Mouse (Mus musculus) mouse trophoblast stem cell (cell line): ENCODE data around the gene Cbfa2t2.

Experiments used
- in situ Hi-C, 2 experiments: fragments of 300-500 bp; cut with MseI, MboI; formaldehyde crosslinking; loops; 2 replicates in 1 of 2; 3 replicates in 1 of 2; pipeline ENCODE4 v1.15.1; 2025

The Cbfa2t2 gene

DNA sequence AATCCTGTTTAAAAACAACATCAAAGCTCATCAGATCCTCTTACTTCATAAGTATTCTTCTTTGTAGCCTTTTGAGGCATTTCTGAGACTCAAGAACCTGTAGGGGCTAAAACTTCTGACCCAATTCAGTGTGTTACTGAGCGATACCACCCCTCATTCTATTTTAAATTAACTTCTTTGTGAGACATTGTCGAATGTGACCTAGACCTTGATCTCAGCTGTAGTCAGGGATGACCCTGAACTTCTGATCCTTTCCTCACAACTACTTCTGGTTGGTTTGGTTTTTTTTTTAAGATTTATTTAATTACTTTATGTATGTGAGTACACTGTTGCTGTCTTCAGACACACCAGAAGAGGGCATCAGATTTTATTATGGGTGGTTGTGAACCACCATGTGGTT, 12.7 kb upstream of the Cbfa2t2 start:
- in situ Hi-C loops: no loop called here

DNA sequence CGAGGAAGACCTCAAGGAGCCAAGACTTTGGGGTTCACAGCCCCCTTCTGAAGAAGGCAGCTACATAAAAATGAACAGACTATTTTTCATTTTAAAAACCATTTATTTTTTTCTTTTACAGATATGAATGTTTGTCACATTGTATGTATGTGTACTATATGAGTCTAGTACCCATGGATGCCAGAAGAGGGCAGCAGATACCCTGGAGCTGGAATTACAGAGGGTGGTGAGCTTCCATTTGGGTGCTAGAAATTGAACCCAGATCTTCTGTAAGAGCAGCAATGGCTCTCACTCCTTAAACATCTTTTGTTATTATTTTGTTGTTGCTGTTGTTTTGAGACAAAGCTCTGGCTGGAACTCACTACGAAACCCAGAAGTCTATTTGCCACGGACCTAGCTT, 10.8 kb upstream of the Cbfa2t2 start:
- in situ Hi-C loops: no loop called here

DNA sequence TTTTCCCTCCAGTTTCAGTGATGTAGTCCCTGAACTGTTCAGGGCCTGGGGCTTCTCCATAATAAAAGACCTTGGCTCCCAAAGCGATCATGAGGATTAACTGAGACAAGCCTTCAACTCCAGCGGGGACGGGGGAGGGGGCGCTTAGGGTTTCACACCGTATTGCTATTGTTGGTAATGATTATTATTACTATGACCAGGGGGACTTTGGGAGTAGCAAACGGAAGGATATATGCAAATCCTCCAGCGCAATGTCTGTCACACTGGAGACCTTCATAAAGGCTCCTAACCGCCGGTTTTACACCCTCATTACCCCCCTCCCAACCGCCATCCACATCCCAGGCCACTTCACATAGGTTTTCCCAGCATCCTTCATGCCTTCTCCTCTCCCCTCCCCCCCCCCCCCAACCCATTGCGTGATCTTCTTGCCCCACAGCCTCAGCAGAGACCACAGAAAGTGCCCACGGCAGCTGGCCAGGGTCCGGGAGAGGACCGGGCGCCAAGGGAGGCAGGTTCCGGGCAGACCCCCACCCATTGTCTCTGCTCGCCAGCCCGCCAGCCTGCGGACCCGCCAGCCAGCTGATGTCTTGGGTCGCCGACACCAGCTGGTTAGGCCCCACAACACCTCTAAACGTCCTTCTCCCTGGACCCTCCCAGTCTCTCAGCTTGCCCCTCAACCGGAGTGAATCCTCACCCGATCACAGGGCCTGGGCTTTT, 9.9 kb upstream of the Cbfa2t2 start:
- in situ Hi-C loops: no loop called here

DNA sequence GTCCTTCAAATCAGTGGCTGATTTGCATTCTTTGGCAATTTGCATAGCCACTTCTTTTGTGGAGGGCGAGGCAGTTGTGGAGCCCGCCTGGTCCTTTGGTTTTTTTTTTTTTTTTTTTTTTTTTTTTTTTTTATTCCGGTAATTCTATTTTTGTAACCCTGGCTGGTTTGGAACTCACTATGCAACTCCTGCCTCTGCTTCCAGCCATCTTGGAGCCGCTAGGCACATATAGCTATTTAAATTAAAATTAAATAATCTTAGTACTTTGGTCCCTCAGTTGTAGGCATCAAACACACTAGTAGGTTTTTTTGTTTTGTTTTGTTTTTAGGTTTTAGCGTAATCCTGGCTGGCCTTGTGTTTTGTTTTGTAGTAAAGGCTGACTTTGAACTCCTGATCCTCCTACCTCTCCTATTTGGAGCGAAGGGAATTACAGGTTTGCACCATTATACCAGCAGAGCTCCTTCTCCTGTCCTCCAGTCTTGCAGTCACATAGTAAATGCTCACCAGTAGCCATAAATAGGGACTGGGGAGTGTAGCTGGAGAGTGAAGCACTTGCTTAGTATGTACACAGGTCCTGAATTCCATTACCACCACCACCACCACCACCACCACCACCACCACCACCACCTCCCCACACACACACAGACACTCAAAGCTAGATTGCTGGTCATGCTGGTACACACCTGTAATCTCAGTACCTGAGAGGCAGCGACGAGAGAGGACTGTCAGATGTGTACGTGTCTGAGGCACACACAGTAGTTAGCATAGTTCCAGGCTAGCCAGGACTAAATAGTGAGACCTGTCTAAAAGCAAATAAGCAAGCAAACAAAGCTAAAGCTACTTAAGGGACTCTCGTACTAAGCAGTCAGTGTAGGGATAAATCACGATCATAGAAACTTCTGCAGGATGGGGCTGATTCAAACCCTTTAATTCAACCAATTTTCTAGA, 9.1 kb upstream of the Cbfa2t2 start:
- in situ Hi-C loops: no loop called here

DNA sequence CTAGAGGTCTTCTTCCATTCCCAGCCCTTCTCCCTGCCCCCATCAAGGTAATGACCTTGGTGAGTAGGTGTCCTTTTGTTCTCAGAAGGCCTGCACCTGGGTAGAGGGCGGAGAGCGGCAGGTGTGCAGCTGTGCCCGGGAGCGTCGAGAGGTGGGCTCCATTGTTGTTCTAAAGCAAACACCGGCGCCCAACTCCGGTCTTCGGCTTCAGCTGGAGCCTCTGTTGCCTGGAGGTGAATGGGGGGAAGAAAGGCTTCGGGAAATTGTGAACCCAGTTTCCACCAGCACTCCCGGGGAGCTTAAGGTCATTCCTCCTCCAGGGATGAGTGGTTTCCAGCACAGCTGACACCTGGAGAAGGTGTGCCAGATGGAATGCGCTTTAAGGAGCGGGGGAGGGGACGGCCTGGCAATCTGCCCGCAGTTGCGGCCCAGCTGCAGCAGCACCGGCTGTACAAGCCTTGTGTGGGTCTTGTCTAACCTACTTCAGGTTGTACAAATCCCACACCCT, 8.4 kb upstream of the Cbfa2t2 start:
- in situ Hi-C loops: no loop called here

DNA sequence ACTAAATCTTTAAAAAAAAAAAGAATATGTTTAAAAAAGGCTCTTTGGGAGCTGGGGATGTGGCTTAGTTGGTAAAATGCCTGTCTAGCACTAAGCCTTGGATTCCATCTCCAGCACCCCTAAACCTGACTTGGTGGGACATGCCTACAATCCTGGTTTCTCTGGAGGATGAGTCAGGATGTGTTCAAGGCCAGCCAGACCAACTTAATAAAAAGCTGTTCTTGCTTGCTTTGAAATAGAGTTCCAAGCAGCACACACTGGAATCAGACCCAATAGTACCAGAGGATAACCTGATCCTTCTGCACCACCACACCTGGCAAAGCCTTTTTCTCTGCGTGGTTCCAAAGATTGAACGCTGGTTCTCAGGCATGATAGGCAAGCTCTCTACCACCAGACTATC, 5.7 kb upstream of the Cbfa2t2 start:
- in situ Hi-C loops: no loop called here

DNA sequence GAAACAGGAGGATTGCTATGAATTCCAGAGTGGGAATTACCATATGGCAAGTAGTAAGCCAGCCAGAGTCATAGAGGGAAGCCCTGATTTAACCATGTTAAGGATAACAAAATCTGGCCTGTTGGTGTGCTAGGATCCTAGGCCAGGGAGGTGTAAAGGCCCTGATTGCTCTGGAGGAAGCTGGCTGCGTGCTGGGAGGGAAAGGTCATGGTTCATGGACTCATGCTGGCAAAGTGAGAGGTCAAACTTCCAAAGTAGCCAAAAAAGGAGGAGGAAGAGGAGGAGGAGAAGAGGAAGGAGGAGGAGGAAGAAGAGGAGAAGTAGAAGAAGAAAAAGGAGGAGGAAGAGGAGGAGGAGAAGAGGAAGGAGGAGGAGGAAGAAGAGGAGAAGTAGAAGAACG, 3.6 kb upstream of the Cbfa2t2 start:
- in situ Hi-C loops: no loop called here

DNA sequence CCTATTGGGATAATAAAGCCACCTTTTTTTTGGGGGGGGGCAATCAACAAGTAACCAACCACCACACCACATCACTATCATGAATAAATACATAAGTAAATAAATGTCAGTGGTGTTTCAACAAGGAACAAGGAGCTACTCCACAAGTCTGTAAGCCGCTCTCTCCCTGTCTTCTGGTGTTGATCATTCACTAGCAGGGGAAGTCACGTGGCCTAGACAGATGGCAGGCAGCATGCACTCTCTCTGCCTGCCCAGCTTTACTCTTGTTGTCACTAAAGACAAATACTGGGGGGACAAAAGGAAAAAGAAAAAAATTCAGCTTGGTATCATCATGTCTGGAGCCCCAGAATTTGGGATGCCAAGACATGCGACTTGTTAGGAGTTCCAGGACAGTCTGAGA, 2.9 kb upstream of the Cbfa2t2 start:
- in situ Hi-C loops: no loop called here

DNA sequence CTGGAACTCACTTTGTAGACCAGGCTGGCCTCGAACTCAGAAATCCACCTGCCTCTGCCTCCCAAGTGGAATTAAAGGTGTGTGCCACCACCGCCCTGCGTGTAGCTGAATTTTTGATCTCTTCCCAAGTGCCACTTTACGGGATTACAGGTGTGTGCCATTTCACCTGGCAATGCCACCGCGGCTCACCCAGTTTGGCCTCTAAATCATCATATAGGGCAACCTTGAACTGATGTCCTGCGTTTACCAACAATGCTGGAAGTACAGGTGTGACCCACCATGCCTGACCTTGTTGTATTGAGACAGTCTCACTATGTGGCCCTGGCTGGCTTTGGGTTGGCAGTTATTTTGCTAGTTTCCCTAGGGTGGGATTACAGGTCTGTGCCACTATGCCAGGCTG, 1.6 kb upstream of the Cbfa2t2 start:
- in situ Hi-C loops: no loop called here

DNA sequence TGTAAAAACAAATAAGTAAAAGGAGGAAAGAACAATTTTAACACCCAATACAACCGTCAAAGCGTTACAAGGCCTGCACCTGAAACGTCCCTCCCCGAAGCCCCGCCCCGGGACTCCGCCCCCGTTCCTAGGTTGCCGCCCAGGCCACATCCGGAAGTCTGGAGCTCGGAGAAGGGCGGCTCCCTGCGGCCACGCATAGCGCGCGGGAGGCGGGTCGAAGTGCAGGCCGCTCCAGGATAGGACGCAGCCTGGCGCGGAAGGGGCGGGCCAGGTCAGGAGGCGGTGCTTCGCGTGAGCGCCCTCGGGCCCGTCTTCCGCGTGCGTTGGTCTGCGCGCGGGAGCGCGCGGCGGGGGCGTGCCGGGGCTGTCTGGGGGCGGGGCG, 214 bp upstream of the Cbfa2t2 start:
- in situ Hi-C loops: no loop called here

DNA sequence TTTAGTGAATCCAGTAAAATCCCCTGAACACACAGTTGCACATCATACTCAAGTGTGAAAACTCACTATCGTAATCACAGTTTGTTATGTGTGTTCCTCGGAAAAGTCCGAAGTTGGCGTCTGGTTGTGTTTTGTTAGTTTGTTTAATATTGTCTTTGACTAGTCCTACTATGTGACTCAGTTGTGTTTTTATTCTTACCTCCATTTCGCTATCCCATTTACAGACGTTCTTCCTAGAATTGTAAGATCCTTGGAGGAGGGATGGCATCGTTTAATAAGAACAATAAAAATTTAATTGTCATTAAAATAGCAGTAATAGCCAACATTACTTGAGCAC, 878 bp downstream of the Cbfa2t2 start:
- in situ Hi-C loops: no loop called here

DNA sequence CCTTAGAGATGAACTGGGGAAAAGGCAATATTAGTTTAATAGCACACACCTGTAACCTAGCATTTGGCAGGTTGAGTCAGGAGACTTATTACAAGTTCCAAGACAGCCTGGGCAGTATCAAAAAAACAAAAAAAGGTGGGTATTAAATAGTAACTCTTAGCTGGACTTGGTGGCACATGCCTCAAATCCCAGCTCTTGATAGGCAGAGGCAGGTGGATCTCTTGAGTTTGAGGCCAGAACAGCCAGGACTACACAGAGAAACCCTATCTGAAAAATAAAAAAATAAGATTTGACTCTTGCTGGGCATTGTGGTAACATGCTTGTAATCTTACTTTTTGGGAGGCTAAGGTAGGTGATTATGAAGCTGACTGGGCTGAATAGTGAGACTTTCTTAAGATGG, 4.2 kb downstream of the Cbfa2t2 start:
- in situ Hi-C loops: no loop called here

DNA sequence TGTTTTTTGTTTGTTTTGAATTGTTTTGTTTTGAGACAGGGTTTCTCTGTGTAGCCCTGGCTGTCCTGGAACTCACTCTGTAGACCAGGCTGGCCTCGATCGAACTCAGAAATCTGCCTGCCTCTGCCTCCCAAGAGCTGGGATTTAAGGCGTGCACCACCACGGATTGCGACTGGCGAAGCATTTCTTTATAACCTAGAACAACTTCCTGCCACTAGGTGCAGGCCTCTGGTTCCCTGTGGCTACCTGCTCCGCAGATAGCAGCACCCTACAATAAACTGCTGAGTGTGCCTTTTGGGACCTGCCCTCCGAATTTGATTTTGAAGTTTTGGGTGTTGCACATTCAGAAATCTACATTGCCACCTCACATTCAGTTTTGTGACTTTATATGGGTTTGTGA, 11.5 kb downstream of the Cbfa2t2 start:
- in situ Hi-C loops: no loop called here

DNA sequence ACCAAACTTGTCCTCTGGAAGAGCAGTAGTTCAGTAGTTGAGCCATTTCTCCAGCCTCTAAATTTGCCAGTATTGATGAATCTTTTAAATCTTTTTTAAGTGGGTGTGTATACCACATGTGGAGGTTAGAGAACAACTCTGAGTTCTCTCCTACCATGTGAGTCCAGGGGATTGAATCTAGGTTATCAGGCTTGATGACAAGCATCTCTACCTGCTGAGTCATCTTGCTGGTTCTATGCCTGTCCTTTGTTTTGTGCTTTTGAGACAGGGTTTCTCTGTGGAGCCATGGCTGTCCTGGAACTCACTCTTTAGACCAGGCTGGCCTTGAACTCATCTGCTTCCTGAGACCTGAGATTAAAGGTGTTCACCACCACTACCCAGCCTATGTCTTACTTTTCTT, 12.4 kb downstream of the Cbfa2t2 start:
- in situ Hi-C loops: no loop called here

DNA sequence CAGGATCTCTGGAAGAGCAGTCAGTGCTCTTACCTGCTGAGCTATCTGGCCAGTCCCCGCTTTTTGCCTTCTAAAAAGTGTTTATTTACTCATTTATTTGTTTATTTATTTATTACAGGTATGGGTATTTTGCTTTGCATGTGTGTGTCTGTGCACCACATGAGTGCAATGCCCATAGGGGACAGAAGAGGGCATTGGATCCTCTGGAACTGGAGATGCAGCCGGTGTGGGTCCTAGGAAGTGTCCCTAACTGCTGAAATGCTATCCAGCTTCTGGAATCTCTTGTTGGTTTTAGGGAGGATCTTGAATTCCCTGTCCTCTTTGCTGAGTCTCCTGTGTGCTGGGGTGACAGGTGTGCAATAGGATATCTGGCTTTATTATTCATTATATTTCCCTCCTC, 16.7 kb downstream of the Cbfa2t2 start:
- in situ Hi-C loops: no loop called here

DNA sequence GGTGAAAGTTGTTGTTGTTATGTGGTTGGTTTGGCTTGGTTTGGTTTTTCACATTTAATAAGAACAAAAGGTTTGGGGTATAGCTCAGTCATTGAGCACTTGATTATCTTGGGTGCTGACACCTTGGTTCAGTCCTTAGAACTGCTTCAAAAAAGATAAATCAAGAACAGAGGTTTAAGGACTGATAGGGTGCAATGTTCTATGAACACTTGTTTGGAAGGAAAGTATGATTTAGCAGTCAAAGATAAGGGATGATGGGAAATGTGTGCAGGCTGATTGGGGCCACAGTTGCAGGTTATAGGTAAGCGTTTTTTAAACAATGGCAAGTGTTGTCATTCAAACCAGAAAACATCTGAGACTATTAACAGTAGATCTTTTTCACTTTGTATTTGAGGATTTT, 17.8 kb downstream of the Cbfa2t2 start:
- in situ Hi-C loops: no loop called here

DNA sequence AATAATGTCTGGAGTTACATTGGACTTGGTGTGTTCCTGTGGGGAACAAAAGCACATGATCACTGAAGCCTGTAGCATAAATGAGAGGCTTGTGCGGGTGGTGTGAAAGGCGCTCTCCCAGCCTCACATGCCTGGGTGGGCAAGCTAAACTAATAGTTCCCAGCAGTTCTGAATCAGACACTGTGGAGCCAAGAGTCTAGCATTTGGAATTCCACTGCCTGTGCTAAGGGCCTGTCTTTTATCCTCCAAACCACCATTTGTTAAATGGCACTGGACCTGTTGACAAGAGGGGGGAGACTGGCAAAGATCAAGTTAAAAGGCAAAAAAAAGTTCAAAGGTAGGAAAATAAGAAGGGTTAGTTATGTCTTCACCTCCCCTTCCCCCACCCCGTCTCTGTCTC, 18.3 kb downstream of the Cbfa2t2 start:
- in situ Hi-C loops: no loop called here

DNA sequence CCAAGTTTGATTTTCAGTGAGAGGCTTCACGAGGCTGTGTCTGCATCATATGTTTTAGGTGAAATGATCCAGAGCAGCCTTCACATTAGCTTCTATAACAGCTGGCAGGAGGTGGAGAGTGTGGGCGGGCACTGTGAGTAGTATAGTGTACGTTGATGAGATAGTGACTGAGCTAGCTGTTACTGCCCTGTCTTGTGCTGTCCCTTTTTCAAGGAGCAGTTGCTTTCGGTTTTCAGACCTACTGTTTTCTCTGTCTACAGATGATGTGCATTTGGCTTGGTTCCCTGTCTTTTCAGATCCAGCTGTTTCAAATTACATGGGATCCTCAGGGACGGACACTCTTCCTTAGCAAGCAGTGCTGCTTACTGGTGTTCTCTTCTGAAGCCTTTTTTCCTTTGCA, 19.5 kb downstream of the Cbfa2t2 start:
- in situ Hi-C loops: no loop called here

DNA sequence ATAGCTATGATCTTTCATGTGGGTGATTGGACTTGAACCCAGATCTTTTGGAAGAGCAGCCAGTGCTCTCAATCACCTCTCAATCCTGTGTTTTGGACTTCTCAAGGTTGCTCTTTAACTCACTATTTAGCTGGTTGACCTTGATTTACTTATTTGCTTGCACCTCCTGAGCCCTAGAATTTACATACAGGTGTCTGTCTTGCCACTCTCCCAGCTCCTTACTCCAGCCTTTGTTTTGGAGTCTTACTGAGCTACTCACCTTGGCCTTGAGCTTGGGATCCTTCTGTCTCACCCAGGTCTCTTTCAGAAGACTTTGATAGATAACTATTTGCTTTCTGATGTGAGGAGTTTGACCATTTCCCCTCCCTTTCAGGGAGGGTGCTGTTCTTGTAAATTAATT, 20.3 kb downstream of the Cbfa2t2 start:
- in situ Hi-C loops: no loop called here

DNA sequence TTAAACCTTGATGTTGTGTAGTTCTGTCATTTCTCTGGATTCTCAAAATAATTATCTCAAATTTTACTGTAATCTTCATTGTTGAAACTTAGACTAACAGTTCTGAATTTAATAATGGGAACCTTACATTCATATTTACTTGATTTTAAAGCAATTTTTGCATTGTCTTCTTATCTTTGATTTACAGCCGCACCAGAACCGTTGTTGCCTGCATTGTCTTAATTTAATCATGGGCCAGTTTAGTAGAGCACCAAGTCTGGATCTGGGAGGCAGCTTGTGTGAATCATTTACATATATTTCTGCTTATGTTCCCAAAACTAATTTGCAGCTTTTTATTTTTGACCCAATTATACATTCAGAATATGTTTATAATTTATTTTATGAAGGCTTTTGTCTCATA, 23.0 kb downstream of the Cbfa2t2 start:
- in situ Hi-C loops: no loop called here

DNA sequence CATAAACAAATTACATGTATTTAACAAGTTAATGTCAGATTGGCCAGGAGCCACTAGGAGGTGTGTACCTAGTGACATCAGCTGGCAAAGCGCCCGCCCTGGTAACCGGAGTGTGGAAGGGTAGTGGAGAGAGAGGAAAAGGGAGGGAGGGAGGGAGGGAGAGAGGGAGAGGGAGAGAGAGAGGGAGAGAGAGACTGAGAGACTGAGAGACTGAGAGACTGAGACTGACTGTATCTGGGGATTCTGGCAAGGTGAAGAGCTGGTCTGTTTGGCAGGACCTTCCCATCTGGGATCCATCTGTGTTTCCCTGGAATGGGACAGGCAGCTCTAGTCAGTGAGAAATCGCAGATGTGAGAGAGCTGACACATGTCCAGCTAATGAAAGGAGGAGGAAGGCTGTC, 23.6 kb downstream of the Cbfa2t2 start:
- in situ Hi-C loops: no loop called here

DNA sequence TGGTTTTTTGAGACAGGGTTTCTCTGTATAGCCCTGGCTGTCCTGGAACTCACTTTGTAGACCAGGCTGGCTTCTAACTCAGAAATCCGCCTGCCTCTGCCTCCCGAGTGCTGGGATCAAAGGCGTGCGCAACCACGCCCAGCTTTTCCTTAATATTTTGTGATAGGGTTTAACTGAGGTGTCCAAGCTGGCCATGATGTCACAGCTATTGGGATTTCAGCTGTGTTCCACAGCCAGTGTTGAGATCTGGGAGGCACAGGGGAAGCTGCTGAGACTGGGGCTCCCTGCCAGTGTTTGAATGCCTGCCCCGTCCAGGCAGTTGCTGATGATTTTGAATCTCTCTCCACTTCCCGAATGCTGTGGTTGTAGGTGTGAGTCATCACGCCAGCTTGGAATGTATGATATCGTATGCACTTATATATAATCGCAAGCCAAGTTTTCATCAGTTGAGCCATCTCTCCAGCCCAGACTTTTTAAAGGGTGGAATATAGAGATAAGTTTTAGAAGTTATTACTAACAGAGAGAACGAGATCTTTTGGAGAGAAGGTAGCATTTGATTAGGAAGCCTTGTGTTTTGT, 27.4 kb downstream of the Cbfa2t2 start:
- in situ Hi-C loops: no loop called here

DNA sequence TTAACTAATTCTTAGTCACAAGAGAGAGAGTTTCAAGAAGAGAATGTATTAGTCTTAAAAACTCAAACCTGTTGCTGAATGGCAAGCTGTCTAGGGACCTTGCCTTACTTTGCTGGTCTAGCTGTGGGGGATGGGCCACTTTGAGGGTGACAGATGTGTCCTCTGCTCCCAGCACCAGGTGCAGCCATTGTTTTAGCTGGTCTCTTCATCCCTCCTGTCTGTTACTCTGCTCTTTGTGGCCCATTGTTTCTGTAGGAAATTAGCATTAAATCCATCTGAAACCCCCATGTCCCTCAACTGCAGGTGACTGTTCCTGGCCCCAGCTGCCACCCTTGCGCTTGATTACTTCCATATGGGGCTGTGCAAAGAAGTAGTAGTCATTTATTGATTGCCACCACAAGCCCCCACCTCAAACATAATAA, 29.6 kb downstream of the Cbfa2t2 start:
- in situ Hi-C loops: no loop called here
